Mouse (Mus musculus) embryonic facial prominence, embryonic 14.5 days (tissue): ENCODE data around the gene Pex5l. TPM values are rescaled to one million over a fixed set of nuclear protein-coding genes. Genes with fewer than 3 reads are reported as not detected.

Experiments
- ATAC-seq: fragments of 200-750 bp; cut with Nextera tagmentation; 2 replicates; pipeline ENCODE4 v1.8.0; 2017; ENCODE audit warnings: low read depth, moderate number of reproducible peaks, moderate TSS enrichment
- DNase-seq: peaks from one replicate; pipeline ENCODE4 v3.0.0-alpha.2; 2015; ENCODE audit warnings: low spot score
- H3K27ac ChIP-seq: fragments of 300-500 bp; sonication (generic); replicated peaks from 2 replicates; pipeline ENCODE4 v1.5.1; 2014; ENCODE audit warnings: low read depth, mild to moderate bottlenecking, low read length, moderate library complexity
- H3K27me3 ChIP-seq: fragments of 300-500 bp; sonication (generic); replicated peaks from 2 replicates; pipeline ENCODE4 v1.6.1; 2014; ENCODE audit warnings: low read length; ENCODE audit not compliant: control insufficient read depth, insufficient read depth
- H3K36me3 ChIP-seq: fragments of 300-500 bp; sonication (generic); 2 replicates; pipeline ENCODE4 v1.6.1; 2014; ENCODE audit warnings: low read length, mixed read lengths; ENCODE audit not compliant: control insufficient read depth, insufficient read depth
- H3K4me1 ChIP-seq: fragments of 300-500 bp; sonication (generic); 2 replicates; pipeline ENCODE4 v1.6.1; 2014; ENCODE audit warnings: antibody characterized with exemption, low read length; ENCODE audit not compliant: control insufficient read depth, insufficient read depth
- H3K4me2 ChIP-seq: fragments of 300-500 bp; sonication (generic); 2 replicates; pipeline ENCODE4 v1.6.1; 2014; ENCODE audit warnings: low read depth, mild to moderate bottlenecking, low read length, moderate library complexity, mixed read lengths
- H3K4me3 ChIP-seq: fragments of 300-500 bp; sonication (generic); 2 replicates; pipeline ENCODE4 v1.5.1; 2014; ENCODE audit warnings: low read depth, mild to moderate bottlenecking, low read length
- H3K9ac ChIP-seq: fragments of 300-500 bp; sonication (generic); 2 replicates; pipeline ENCODE4 v1.6.1; 2014; ENCODE audit warnings: low read depth, mild to moderate bottlenecking, low read length, moderate library complexity, mixed read lengths
- H3K9me3 ChIP-seq: fragments of 300-500 bp; sonication (generic); 2 replicates; pipeline ENCODE4 v1.6.1; 2016; ENCODE audit warnings: low read length; ENCODE audit not compliant: control insufficient read depth
- WGBS: fragments of 180-500 bp; shearing (Covaris S2); extraction: QIAGEN DNeasy Blood & Tissue Kit; methylation state at CpG from one replicate; pipeline ENCODE4 v1.1.7; 2014; 5-methylcytosine and 5-hydroxymethylcytosine counted together
- polyA plus RNA-seq: library from polyadenylated mRNA; unstranded; fragments of >200 nt; fragmentation: Nextera tagmentation; extraction: Ambion mirVana; gene quantifications from 2 replicates; pipeline ENCODE4 v1.2.1, GENCODE M21; 2014

The Pex5l gene
- polyA plus RNA-seq, 1 experiment from 2014 or later: 1.6 TPM

- Histone ChIP-seq H3K4me3 (no peak overlapping the region), H3K27ac (no peak overlapping the region), H3K9me3 (no peaks in the 10 kb centered on the region), H3K9ac (no peak overlapping the region), H3K4me2 (no peak overlapping the region), H3K27me3 (no peaks in the 10 kb centered on the region), H3K4me1 (no peaks in the 10 kb centered on the region), H3K36me3 (no peaks in the 10 kb centered on the region)
- WGBS: 59% methylated on average over 5 of the region's 5 CpGs
- ATAC-seq (no peak), DNase-seq (no peak)
Observed at GRCm38 (mm10) chr3:32987806-32988205, 155.2 kb downstream of the Pex5l start.

- WGBS: 27% methylated on average over 3 of the region's 3 CpGs
Observed at GRCm38 (mm10) chr3:32985141-32985540, 157.9 kb downstream of the Pex5l start.

DNA sequence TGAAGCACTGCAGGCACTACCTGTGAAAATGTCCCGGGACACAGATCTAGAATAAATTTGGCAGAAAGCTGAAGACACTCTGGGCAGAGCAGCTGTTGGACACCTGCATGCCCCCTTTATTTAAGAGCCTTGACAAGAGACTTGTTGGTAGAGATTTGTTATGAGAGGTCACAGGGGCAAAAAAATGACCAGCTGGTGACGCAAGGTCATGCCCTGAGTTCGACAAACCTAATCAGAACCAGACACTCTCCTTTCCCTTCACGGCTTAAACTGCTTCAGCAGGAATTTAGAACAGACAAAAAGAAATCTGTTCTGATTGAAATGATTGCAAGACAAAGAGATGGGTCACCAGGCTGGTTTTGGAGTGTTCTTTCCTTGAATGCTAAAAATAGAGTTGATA lies 163.1 kb downstream of the Pex5l start:
- 20% methylated on average over 4 of the region's 4 CpGs for WGBS

More at GRCm38 (mm10) chr3:32985141-32985540, 157.9 kb downstream of the Pex5l start:
- H3K4me1 ChIP-seq: no peaks in the 10 kb centered on the region
- DNase-seq (peak; percentile 69), ATAC-seq (peak; percentile 67)
- no peaks in the 10 kb centered on the region for H3K27me3 ChIP-seq
- H3K9ac ChIP-seq: no peak overlapping the region
- no peak overlapping the region for H3K27ac ChIP-seq
- no peaks in the 10 kb centered on the region for H3K9me3 ChIP-seq
- H3K36me3 ChIP-seq: no peaks in the 10 kb centered on the region
- H3K4me2 ChIP-seq: no peak overlapping the region
- H3K4me3 ChIP-seq: no peak overlapping the region

GRCm38 (mm10) chr3:32979238-32979637 lies 163.8 kb downstream of the Pex5l start:
- H3K9me3 ChIP-seq: no peaks in the 10 kb centered on the region
- H3K4me3 ChIP-seq: no peak overlapping the region
- WGBS: 51% methylated on average over 6 of the region's 6 CpGs
- no peak overlapping the region for H3K4me2 ChIP-seq
- no peak overlapping the region for H3K9ac ChIP-seq
- DNase-seq (no peak), ATAC-seq (no peak)
- H3K4me1 ChIP-seq: no peaks in the 10 kb centered on the region
- no peaks in the 10 kb centered on the region for H3K36me3 ChIP-seq
- no peaks in the 10 kb centered on the region for H3K27me3 ChIP-seq
- no peak overlapping the region for H3K27ac ChIP-seq

More for the DNA sequence above, 163.1 kb downstream of the Pex5l start:
- Histone ChIP-seq H3K4me2 (no peak overlapping the region), H3K9ac (no peak overlapping the region), H3K9me3 (no peaks in the 10 kb centered on the region), H3K27me3 (no peaks in the 10 kb centered on the region), H3K27ac (no peak overlapping the region), H3K36me3 (no peaks in the 10 kb centered on the region), H3K4me1 (no peaks in the 10 kb centered on the region), H3K4me3 (no peak overlapping the region)
- no peak for DNase-seq
- no peak for ATAC-seq

- DNase-seq (peak; percentile 1), ATAC-seq (no peak)
- no peak overlapping the region for H3K4me2 ChIP-seq
- H3K4me1 ChIP-seq: no peaks in the 10 kb centered on the region
- H3K36me3 ChIP-seq: no peaks in the 10 kb centered on the region
- WGBS: 81% methylated on average over 1 of the region's 1 CpGs
- H3K27ac ChIP-seq: no peak overlapping the region
- no peak overlapping the region for H3K4me3 ChIP-seq
- no peak overlapping the region for H3K9ac ChIP-seq
- H3K9me3 ChIP-seq: no peaks in the 10 kb centered on the region
- no peaks in the 10 kb centered on the region for H3K27me3 ChIP-seq
Observed at GRCm38 (mm10) chr3:32970257-32970656, 172.8 kb downstream of the Pex5l start.

DNA sequence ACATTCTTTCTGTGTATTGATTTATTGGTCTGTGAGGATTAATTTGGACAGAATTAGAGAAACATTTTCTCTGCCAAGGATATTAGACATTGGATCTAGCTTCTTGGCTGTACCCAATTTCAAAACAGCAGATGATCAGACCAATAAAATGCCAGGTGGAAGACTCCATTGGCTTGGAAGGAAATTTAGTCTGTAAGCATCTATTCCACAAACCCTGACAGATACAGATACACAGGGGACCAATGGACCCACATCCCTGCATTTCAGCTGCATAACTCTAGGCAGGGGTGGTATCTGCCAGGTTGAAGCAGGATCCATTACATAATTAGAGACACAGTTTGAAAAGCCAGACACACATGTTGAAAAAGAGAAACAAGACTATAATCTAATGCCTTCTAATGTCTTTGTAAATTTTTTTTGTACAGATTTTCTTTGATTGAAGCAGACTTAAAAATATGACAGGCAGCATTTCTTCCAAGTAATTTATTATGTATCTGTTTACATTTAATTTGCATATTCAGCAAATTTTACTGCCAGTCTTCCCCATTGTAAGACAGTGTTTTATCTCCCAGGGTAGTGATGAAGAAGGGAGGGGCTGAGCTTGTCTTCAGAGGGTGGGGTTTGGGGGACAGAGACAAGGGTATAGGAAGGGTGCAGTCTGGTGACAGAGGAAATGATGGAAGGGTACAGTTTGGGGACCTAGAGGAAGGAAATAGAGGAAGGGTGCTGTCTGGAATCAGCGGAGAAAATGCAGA lies 174.2 kb downstream of the Pex5l start:
- no peaks in the 10 kb centered on the region for H3K9me3 ChIP-seq
- no peak overlapping the region for H3K9ac ChIP-seq
- H3K4me3 ChIP-seq: no peak overlapping the region
- no peak overlapping the region for H3K4me2 ChIP-seq
- H3K27ac ChIP-seq: no peak overlapping the region
- DNase-seq (no peak), ATAC-seq (no peak)
- H3K4me1 ChIP-seq: no peaks in the 10 kb centered on the region
- no peaks in the 10 kb centered on the region for H3K27me3 ChIP-seq
- WGBS: 88% methylated on average over 1 of the region's 1 CpGs
- H3K36me3 ChIP-seq: no peaks in the 10 kb centered on the region

GRCm38 (mm10) chr3:32965528-32965927 lies 177.5 kb downstream of the Pex5l start:
- DNase-seq: peak; percentile 39
- Histone ChIP-seq H3K9ac (no peak overlapping the region), H3K27me3 (no peaks in the 10 kb centered on the region), H3K4me1 (no peaks in the 10 kb centered on the region), H3K4me3 (no peak overlapping the region), H3K4me2 (no peak overlapping the region), H3K27ac (no peak overlapping the region), H3K36me3 (no peaks in the 10 kb centered on the region), H3K9me3 (no peaks in the 10 kb centered on the region)
- 3% methylated on average over 2 of the region's 2 CpGs for WGBS
- no peak for ATAC-seq

- no peaks in the 10 kb centered on the region for H3K27me3 ChIP-seq
- no peak overlapping the region for H3K4me3 ChIP-seq
- H3K9me3 ChIP-seq: no peaks in the 10 kb centered on the region
- no peak overlapping the region for H3K4me2 ChIP-seq
- 70% methylated on average over 3 of the region's 3 CpGs for WGBS
- H3K9ac ChIP-seq: no peak overlapping the region
- H3K4me1 ChIP-seq: no peaks in the 10 kb centered on the region
- ATAC-seq: no peak
- DNase-seq: no peak
- no peak overlapping the region for H3K27ac ChIP-seq
- H3K36me3 ChIP-seq: no peaks in the 10 kb centered on the region
Observed at GRCm38 (mm10) chr3:32961494-32961893, 181.6 kb downstream of the Pex5l start.

DNA sequence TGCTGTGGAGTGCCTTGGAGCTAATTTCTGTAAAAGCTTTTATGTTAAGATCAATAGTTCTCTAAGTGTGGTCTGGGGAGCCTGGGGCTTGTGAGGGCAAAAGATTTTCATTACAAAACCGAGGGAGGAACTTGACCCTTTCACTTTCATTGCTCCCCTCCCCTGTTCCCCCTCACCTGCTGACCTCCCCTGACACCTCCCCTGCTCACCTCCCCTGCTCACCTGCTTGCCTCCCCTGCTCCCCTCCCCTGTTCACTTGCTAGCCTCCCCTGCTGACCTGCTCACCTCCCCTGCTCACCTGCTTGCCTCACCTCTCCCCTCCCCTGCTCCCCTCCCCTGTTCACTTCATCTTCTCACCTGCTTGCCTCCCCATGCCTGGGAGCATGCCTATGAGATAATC lies 191.7 kb downstream of the Pex5l start:
- WGBS: 7% methylated on average over 1 of the region's 1 CpGs
- H3K36me3 ChIP-seq: no peaks in the 10 kb centered on the region
- no peak overlapping the region for H3K27ac ChIP-seq
- H3K9ac ChIP-seq: no peak overlapping the region
- no peaks in the 10 kb centered on the region for H3K27me3 ChIP-seq
- no peak overlapping the region for H3K4me3 ChIP-seq
- no peaks in the 10 kb centered on the region for H3K9me3 ChIP-seq
- no peak overlapping the region for H3K4me2 ChIP-seq
- DNase-seq (peak; percentile 5), ATAC-seq (peak; percentile 37; the same call in 1 of the 2 replicates)
- no peaks in the 10 kb centered on the region for H3K4me1 ChIP-seq
